Mouse (Mus musculus) kidney, postnatal 36 days (tissue): ENCODE data around the gene P2ry2.

Source experiments
- DNase-seq, 2 experiments: peaks; one replicate each; pipeline ENCODE4 v3.0.0; 2021 to 2022; ENCODE audit warnings: mixed read lengths in 2 of 2

The P2ry2 gene

DNA sequence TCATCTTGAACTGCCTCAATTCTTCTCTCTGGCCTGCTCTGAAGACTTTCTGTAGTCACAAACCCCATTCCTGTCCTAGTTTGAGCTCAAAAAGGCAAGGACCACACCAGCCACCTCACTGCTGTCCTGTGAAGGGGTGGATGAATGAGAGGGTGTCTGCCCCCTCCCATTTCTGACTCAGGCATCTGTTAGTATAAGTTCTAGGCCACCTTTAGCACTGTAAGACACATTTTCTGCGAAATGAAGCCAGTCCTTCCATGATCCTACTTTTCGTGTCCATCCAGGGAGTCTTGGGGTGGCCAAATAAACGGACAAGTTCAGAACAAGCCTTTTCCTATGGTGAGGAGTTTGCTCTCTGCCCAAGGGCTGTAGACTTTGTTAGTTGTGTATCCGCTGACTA, at the start of gene P2ry2:
Gene P2ry2, minus strand, starts transcription at position 326 of the 400 bp plus-strand sequence.
- no peak for DNase-seq

DNA sequence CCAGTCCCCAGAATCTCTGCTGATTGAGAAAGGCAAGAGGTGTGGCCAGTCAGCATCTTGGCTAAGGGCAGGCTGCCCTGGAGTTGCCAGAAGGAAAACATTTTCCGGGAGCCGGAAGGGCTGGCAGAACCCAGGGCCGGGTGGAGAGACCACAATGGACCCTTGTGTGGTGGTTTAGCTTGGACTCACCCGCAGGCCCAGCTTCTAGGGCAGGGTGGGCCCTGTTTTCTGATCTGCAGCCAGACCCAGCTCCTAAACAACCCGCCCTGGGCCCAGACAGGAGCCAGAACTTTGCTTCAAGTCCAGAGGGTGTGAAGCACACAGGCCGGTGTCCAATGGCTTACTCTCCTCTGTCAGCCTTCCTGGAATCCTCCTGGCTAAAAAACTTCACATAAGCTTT, 49.6 kb upstream of the P2ry2 start:
- DNase-seq = no peak

GRCm38 (mm10) chr7:101061381-101061780, 48.7 kb upstream of the P2ry2 start:
- peak; percentile 81 to 94 for DNase-seq

GRCm38 (mm10) chr7:101060476-101060875, 47.8 kb upstream of the P2ry2 start:
- DNase-seq = no peak

DNA sequence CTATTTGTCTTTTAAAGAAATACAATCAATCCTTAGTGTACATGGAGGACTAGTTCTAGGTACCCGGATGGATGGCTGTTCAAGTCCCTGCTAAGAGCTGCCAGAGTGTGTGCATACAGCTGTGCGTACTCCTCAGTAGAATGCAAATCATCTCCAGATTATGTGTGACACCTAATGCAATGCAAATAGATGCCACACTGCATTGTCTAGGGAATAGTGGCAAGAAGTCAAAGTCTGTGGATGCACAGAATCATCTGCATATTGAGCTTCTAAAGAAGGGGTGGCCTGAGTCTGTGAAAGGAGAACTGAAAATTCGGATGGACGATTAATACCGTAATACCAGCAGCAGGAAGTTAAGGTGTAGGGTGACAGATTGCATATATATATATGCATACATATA, 46.5 kb upstream of the P2ry2 start:
- no peak for DNase-seq

GRCm38 (mm10) chr7:101057309-101057708, 44.6 kb upstream of the P2ry2 start:
- no peak for DNase-seq

DNA sequence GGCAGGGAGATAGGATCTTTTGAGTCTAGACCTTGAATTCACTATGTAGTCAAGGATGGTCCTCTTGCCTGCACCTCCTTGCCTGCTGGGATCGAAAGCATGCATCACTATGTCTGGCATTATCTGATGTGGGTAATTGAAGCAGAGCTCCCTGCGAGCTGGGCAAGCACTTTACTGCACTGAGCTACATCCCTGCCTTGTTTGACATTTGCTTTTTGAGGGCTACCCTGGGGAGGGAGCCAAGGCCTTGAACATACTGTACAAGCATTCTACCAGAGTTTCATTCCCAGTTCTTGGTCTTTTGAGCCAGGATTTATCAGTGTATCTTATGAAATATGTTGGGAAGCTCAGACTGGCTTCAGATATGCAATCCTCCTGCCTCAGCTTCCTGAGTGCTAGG, 40.5 kb upstream of the P2ry2 start:
- DNase-seq = no peak

DNA sequence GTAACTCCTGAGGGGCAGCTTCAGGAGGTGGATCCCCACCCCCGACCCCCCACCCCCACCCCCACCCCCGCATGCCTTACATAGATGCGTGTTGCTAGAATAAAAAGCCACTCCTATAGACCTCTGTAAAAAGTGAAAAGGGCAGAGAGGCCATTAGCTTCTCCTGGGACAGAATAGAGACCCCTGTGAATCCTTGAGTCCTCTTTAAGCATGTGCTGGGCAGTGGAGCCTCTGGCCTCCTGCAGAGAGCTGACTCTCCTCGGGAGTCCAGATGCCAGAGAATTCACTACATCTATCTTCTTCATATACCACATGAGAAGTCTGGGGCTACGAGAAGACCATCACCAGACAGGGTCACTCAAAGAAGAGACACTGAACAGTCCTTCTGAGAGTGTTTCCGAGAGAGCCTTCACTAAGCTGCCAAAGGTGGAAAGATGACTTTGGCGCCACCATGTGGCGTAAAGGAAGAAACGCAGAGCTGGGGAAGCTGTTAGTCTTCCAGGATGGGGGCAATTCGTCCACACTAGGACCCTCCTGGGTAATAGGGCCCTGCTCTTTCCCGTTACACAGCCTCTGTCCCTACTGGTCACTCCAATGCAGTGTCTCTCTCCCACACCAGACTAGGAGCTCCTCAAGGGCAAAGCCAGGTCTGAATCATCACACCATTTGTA, 39.0 kb upstream of the P2ry2 start:
- DNase-seq = peak; percentile 56 to 70

DNA sequence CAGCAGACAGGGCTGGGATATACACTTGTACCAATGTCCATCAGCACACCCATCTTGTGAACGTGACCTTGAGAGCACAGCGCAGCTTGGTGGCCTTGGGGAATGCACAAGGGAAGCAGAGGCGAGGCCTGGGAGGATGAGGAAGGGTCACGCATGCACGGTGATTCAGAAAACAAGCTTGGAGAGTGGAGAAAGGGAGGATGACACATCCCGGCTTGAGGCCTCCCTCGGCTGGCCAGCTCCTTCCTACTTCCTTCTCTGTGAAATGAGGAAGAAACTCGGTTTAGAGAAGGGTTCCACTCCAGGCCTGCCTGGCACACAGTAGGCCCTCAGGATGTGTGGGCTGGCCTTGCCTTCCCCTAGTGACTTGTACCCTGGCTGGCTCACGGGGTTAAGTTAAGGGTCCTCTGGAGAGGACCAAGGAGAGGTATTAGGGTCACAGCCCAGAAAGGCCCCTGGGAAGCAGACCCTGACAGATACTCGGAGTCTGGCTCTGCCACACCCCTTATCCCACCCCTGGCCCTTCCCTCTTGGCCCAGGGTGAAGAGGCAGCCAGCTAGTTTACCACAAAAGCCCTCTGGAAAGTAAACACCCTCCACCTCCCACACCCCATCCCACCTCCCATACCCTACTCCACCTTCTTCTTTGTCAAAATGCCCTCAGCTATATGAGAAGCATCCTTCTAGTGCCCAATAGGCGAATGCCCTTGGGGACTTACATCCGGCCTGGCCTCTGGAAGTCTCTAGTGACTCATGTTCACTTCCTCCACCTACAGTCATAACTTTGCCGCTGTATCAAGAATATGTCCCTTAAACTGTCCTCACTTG, 38.3 kb upstream of the P2ry2 start:
- DNase-seq = no peak

GRCm38 (mm10) chr7:101049326-101050087, 36.8 kb upstream of the P2ry2 start:
- DNase-seq = no peak

- DNase-seq = no peak
Measured at GRCm38 (mm10) chr7:101048247-101048646, 35.6 kb upstream of the P2ry2 start.

DNA sequence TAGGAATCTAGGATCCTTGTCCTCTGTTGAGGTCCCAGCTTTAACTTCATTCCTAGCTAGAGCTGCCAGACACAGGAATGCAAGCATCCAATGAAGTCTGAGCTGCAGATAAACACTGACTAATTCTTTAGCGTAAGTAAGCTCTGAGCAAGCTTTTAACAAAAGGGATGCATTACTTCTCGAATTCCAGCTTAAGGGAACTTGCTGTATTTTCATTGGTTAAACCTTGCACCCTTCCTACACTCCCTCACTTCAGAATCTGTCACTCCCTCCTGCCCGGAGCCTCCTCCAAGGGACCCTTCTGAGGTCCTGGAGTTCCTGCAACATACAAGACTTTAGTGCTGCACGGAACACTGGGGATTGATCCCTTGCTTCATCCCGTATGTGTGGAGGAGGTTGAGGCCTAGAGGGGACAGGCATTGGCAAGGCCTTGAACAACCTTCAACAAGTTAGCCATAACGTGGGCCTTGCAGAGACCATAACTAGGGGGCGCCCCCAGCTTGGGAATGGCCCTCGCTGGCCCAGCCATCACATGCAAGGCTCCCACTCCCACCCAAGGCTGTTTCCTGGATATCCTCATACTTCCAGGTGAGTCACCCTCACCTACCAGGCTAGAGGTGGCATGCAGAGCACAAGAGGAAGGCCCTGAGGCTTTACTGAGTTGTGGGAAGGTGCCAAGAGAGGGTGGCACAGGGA, 31.3 kb upstream of the P2ry2 start:
- DNase-seq = no peak

- no peak for DNase-seq
Measured at GRCm38 (mm10) chr7:101041977-101042749, 29.5 kb upstream of the P2ry2 start.

DNA sequence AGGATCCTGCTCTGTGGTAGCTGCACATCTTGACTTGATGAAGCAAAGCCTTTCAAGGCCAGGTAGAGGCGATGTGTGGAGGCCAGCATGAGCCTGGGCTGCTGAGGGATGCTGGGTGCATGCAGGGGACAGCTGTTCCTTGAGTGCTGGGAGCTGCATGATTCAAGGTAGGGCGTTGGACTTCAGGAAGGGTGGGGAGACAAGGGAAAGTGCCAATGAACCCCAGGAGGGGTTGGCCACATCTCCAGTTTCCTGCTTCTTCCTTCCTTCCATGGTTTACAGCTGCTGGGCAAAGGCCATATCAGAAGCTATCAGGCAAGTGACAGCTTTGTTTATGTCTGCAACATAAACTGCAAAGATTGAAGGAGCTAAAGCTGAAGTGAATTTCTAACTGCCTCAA, 28.9 kb upstream of the P2ry2 start:
- no peak for DNase-seq

DNA sequence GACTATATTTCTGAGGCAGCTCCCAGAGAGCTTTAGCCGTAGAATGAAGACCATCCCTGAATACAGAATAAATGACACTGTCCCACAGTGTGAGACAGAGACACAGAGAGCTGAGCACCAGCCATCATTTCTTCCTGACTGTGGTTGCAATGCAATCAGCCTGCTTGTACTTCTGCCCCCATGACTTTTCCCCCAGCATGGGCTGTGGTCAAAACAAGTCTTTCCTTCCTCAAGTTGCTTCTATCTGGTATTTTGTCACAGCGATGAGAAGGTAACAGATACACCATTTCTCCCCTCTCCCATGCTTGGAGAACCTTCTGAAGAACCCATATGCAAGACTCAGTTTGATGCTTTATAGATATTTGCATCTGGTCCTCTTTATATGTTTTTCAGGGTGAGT, 20.7 kb upstream of the P2ry2 start:
- no peak for DNase-seq

DNA sequence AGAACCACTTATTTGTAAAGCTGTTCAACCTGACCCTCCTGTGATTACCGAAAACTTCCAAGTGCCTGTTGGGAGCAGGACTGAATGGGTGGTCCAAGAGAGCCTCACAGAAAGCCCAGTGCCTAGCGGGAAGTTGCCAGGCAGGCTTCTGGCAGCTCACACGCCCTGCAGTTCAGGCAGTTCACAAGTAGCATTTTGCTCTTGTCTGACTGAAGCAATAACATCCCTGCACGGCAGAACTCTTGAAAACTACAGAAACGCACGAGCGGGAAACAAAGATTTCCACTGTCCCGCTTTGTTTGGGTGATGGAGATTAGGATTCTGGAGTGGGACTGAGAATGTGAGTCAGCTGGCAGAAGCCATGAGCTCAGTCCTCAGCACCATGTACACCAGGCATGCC, 18.6 kb upstream of the P2ry2 start:
- no peak for DNase-seq

DNA sequence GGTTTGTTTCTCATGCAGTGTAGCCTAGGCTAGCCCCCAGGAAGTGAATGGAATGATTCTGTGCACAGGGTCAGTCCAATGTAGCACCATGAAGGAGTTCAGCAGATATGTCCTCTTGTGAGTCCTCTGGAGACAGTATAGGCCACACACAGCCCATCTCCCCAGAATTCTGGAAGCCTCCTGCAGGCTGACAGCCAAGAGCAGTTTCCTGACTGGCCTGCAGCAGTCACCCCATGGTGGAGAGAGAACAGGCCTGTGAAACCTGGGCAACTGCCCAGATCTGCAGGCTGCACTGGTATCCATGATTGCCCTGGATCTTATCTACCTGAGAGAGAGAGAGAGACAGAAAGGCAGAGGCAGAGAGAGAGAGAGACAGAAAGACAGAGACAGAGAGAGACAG, 18.1 kb upstream of the P2ry2 start:
- no peak for DNase-seq

GRCm38 (mm10) chr7:101029446-101029845, 16.8 kb upstream of the P2ry2 start:
- DNase-seq = no peak

DNA sequence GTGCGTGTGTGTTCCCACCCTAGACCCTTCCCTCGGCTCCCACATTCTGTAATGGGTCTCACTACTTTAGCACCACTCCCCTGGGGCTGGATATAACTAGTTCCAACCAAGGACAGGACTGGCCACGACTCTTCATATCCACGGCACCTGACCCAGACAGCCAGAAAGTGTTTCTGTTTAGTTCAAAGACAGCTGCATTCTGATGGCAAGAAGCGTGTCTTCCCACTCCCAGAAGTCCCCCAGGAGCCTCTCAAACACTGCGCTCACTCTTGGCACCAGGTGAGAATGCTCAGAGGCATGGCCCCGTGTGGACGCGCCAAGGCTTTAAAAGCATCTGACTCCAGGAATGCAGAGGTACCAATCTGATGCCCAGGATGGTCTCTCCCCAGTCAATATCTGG, 16.3 kb upstream of the P2ry2 start:
- no peak for DNase-seq

GRCm38 (mm10) chr7:101028444-101028757, 15.7 kb upstream of the P2ry2 start:
- no peak for DNase-seq

DNA sequence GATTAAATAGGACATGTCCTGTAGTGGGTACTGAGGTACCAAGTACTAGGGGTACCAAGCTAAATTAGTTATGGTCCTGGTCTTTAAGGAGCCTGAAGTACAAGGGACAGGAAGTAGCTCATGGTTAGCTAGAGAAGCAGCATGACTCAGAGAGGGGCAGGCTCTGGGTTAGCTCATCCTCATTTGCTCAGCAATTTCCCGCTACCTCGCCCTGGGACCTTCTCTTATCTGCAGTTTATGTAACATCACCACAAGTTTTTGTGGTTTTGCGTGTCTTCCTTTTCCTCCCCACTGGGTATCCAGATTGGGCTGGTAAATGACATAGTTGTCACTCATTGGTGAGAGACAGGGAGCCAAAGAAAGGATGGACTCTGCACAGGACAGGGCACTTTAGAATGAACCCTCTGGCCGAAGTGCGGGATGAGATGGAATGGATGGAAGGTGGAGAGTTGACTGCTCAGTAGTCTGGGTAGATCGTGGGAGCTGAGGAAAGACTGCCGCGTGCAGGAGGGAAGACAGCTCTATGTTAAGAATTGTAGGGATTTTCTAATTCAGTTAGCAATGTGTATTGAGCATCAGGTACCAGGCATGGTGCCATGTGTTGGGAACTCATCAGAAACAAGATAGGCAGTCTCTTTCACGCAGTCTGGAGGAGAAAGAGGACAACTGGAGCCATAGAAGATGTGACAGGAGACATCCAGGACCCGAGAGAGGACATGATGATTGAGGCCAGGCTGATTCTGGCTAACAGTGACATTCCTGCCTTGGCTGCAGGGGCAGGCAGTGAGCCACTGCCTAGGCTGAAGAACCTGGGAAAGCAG, 15.2 kb upstream of the P2ry2 start:
- no peak for DNase-seq

GRCm38 (mm10) chr7:101026836-101027235, 14.2 kb upstream of the P2ry2 start:
- DNase-seq = no peak
